Mouse (Mus musculus): ENCODE measurements at regions not wholly inside any gene's neighbourhood (a gene's known extent, or its start where the extent isn't known, plus 50 kb on each side); places are given as distances from the start of the nearest gene placed in this dataset.

DNA sequence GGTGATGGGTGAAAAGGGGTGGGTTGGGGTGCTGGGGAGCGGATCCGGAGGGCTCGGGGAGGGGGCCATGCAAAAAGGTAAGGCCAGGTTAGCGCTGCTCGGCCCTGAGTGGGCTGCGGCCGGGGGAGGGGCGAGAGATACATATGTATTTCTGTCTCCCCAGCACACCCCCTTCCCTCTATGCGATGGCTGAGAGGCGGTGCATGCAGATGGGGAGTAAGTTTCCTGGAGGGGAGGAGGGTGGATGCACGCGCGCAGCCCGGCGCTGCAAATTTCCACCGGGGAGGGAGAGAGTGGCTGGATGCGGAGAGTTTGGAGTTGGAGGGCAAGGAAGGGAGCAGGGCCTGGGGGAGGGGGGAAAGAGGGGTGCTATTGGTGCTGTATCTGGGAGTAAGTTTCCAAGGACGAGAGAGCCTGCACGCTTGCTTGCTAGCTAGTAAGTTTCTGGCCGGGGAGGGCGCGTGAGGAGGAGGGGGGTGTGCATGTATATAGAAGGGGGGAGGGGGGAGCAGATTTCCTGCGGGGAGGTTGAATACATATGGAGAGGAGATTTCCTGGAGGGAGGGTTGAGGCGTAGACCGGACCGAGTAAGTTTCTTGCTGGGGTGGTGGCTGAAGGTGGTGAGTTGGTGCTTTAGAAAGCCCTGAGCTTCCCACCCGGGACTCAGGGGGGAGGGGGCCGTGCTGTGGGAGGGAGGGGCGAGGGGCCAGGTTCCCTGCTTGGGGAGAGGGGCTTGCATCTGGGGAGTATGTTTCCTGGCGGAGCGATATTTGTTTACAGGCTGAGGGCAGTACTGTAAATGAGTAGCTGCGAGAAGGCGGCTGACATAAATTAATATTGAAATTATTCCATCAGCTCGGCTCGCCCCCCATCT, 130.8 kb upstream of the Ubr2 start:
- DNase-seq (ENCODE audit: low read depth, low spot score) = peak; percentile 95

DNA sequence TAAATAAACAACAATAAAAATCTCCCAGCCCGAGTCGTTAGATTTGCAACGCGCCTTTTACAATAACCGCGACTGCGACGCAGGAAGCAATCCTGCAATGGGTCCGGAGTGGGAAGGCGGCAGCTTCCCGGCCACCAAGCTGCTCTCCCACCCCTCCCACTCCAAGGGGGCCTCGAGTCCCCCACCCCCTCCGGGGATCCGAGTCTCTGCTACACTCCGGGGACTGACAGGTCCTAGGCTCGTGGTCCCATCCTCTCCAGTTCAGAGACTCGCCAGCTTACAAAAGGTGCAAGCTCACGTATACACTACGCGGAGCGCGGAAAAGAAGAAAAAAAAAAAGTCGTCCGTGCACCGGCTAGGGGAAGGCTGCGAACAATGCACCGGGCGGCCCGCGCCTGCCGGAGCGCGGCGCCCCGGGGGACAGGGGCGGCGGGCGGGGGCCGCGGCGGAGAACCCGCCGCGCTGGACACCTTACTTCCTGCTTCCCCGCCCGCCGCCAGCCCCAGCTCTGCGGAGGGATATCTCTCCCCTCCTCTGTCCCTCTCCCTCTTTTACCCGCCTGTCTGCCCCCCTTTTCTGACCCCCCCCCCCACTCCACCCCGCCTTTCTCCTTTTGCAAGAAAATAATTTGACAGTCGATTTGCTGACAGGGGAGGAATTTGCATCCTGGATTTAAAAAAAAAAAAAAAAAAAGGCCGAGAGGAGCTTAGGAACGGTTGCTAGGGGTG, 130.0 kb upstream of the Ubr2 start:
- DNase-seq (ENCODE audit: low read depth, low spot score) = peak; percentile 87

DNA sequence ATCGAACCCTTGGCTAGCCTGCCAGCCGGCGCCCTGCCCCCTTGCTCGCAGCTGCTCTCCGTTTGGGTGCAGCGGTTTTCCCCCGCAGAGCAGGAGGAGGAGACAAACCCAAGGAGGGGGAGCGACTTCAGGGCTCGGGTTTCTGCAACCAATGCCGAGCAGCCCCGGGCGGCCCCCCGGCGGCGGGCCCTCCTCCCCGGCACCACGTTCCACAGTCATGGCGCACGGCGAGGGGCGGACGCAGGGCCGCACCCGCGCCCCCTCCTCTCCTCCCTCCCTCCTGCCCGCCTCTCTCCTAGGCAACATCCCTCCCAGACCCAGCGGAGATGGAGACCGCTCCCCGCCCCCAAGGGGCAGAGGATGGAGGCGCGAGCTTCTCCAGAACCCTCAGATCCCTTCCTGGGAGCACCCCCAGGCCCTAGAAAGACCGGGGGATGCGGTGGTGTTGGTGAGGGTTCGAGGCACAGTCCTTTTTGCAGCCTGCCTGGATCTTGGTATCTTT, 129.4 kb upstream of the Ubr2 start:
- DNase-seq (ENCODE audit: low read depth, low spot score) = peak; percentile 96

DNA sequence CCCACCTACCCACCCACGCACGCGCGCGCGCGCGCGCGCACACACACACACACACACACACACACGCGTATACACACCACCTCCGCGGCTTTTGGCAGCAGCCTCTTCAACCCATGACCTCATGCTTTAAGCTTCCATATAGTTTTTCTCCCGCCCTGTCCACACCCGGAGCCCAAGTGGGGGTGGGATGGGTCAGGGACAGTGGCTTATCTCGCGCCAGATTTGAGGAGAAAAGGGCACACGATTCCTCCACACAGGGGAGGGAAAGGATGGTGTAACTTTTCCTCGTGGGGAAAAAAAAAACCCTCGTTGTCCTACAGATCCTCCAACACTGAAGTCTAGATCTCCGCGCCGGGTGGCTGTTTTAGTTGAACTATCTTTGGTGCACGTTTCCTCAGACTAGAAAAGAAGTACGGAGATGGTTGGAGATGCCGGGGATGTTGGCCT, 128.8 kb upstream of the Ubr2 start:
- no peak for DNase-seq (ENCODE audit: low read depth, low spot score)

DNA sequence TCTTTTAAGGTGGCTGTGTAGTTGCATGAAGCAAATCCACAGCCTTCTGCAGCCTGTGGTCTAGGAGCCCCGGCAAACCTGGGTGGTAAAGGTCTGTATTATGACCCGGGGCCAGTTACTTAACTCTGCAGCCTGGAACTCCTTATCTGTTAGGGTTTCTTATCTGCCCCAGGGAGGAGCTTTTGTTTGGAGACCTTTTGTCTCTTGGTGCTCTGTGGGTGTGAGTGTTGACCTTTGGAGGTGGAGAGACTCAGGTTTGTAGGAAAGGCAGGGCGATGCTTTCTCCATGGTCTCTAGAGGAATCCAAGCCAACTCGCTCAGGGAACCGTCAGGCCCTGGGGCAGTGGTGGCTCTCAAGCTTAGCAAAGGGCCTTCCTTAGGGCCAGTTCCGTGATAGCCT, 127.8 kb upstream of the Ubr2 start:
- DNase-seq (ENCODE audit: low read depth, low spot score) = no peak

DNA sequence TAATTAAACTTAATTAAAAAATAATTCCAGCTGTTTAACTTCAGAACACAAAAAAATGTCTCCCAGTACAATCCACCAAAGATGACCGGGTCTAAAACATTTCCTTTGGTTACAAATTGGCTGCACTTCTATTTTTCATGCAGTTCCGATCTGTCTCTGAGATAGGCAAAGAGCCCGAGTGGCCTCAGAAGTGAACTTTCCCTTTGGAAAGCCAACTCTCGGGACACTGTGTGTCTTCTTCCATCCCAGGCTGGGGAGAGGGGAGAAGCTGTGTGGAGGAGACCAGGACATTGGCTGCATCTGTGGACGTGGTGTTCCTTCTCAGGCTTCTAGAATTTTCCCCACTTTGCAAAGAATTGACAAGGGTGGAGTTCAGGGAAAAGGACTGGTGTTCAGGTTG, 125.0 kb upstream of the Ubr2 start:
- no peak for DNase-seq (ENCODE audit: low read depth, low spot score)

DNA sequence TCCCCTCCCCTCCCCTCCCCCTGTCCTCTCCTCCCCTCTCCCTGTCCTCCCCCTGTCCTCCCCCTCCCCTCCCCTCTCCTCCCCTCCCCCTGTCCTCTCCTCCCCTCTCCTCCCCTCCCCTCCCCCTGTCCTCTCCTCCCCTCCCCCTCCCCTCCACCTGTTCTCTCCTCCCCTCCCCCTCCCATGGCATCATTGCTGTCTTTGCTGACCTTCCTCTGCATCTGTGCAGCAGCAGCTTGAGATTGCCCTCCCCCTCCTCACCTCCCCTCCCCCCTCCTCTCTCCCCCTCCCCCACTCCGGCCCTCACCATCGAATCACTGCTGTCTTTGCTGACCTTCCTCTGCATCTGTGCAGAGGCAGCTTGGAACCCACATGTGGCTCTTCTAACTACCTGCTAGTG, 123.4 kb upstream of the Ubr2 start:
- no peak for DNase-seq (ENCODE audit: low read depth, low spot score)

DNA sequence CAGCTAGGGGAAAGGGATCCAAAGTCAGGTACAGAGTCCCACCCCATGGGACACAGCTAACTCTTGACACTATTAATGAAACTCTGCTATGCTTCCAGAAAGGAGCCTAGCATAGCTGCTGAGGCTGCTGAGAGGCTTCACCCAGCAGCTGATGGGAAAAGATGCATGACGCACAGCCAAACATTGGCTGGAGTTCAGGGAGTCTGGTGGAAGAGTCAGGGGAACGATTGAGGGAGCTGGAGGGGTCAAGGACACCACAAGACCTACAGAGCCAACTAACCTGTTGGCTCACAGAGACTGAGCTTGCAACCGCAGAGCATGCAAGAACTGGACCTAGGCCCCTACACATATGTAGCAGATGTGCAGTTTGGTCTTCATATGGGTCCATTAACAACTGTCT, 117.2 kb upstream of the Ubr2 start:
- DNase-seq (ENCODE audit: low read depth, low spot score) = no peak

DNA sequence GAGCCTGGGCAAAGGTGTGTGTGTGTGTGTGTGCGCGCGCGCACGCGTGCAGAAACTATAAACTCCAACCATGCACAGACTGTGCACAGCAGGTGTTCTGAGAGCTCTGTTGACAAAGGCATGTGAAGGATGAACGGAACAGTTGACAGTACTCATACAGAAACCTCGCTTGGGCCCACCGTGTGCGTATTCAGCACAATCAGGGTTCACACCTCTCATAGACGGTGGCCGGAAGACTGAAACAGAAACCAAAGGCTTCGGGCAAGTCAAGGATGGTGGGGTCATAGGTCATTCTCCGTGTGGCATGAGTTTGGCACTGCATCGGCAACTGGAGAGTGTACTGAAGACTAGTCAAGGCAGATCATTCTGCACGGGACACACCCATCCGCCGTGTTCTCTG, 113.2 kb upstream of the Ubr2 start:
- no peak for DNase-seq (ENCODE audit: low read depth, low spot score)

DNA sequence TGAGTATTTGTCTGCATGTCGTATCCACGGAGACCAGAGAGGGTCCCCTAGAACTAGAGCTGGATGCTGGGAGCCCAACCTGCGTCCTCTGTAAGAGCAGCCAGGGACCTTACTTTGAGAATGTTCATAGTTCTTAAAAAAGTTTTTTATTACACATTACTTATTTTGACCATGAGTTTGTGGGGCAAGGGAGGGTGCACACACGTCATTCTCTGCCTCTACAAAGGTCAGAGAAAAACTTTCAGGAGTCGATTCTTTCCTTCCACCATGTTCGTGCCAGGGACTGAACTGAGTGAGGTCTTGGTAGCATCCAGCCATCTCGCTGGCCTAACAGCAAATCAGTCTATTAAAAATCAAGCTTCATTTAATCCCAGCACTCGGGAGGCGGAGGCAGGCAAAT, 111.9 kb upstream of the Ubr2 start:
- DNase-seq (ENCODE audit: low read depth, low spot score) = no peak

DNA sequence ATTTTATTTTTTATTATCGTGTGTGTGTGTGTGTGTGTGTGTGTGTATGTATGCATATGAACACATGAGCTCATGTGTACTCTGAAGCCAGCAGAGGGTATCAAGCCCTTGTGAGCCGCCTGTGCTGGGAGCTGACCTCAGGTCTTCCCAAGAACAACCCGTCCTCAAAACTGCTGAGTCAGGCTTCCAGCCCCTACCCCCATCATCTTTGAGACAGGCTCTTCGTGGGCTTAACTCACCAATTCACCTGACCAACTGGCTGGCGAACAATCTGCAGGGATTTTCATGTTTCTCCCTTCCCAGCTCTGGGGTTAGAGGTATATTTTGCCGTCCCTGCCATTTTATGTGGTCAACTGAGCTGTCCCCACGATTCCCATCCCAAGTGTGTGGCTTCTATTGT, 107.7 kb upstream of the Ubr2 start:
- no peak for DNase-seq (ENCODE audit: low read depth, low spot score)

DNA sequence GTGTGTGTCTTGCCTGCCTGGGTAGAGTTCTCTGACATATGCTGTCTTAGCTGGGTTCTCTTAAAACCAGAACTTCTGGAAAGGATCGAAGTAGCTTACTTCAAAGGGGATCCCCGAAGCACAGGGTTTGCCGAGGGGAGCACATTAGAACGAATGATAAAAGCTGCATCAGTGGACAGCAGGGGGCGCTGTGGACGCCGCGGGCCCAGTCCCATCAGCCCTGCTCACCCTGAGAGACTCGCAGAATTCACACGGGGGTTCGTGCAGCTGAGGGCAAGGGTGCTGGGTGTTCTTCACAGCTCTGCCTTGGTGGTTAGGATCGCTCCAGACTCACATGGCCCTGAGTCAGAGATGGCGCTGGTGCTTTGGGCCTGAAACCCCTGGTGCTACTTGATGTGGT, 105.4 kb upstream of the Ubr2 start:
- peak; percentile 81 for DNase-seq (ENCODE audit: low read depth, low spot score)

DNA sequence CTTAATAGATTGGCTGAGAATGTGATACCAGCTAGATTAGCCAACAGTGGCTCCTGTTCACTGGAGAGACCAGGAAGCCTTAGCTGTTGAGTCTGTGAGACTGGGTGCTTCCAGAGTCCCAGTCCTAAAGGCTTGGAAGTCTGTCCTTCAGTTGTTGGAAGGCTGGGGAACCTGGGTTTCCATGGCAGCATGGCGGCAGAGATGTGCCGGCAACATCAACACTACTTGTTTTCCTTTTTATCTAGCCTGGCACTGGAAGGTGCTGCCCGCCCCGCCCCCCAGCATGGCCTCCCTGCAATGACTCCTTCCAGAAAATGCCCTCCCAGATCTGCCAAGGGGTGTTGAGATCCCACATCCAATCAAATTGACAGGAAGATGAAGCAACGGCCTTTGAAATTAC, 104.8 kb upstream of the Ubr2 start:
- no peak for DNase-seq (ENCODE audit: low read depth, low spot score)

DNA sequence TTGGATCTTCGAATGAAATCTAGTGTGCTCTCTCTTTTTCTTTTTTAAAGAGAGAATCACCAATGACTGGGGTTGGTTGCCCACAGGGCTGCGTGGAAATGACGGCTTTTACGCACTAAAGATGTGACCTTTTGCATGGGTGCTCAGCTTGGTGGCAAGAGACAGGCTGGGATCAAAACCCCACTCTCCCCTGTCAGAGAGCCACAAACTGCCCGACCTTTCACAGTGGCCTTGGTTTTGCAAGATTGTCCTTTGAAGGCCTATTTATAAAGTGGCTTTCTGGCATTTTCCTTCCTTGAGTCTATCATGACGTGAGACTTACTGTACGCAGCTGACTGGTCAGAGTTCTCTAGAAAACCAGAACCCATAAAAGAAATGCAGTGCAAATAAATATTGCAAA, 104.4 kb upstream of the Ubr2 start:
- DNase-seq (ENCODE audit: low read depth, low spot score) = no peak

DNA sequence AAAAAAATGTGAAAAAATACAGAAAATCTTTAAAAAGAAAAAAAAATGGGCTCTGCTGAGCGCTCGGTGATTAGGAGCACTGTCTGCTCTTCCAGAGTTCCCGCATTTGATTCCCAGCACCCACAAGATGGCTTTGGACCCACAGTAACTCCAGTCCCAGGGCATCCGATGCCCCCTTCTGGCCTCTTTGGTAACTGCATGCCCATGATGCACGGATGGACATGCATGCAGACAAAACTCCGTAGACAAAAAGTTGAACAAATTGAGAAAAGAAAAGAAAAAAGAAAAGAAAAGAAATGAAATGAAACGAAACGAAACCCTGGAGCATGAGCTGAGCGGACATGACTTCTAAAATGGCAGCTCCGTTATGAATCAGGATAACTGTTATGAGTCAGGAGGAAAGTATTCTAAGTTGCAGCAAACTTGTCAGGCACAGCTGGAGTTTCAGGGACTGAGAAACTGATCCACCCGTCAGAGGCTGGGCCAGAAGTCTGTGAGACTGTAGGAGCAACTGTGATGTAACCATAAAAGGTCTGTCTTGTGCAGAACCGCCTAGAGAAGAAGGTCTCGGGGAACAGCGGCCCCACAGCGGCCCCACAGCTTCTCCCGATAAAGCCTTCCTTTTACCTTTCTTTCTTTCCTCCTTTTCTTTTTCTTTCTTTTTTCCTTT, 102.3 kb upstream of the Ubr2 start:
- peak; percentile 23 for DNase-seq (ENCODE audit: low read depth, low spot score)

DNA sequence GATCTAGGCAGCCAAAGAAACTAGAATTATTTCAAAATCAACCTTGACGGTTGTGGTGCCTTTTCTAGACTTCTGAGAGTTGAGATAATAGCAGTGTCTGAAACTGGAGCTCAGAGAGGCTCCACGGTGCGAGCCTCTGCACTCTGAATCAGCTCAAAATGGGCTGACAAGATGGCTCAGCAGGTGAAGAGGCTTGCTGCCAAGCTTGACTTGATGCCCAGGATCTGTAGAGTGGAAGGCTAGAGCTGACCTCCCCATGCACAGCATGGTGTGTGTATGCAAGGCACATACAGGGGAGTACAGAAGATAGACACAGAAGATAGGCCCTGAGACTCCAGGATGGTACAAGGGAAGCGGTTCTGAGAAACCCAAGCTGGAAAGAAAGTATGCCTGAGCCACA, 100.5 kb upstream of the Ubr2 start:
- no peak for DNase-seq (ENCODE audit: low read depth, low spot score)

DNA sequence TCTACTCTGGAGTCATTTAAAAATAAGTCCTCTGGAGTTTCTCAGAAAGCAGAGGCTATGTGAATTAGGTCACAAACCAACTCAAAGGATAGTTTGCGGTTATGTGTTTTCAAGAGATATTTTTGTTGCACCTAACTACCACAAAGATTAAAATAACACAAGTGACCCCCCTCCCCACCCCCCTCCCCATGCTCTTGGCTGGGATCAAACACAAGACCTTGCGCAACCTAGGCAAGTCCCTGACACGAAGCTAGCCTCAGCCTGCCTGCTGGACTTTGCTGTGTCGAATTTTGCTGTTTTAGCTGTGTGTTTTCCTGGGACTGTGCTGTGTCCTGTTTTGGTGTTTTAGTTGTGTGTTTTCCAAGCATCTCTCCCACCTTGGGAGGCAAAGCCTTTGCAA, 94.0 kb upstream of the Ubr2 start:
- DNase-seq (ENCODE audit: low read depth, low spot score) = no peak

DNA sequence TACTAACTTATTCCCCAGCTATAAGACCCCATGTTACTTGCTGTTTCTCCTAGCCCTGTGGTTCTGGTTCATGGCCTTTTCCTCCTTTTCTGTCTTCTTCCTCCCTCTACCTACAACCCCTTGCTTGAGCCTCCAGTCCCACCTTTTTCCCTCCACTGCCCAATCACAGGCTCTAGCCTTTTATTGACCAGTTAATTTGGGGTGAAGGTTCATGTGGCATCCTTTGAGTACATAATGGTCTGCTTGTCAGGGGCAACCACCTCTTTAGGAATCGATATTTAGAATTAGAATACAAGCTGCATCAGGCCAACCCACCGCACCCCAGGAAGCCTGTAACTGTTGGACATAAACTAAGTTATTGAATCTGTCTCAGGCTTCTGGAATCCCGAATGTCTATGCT, 84.8 kb upstream of the Ubr2 start:
- no peak for DNase-seq (ENCODE audit: low read depth, low spot score)

DNA sequence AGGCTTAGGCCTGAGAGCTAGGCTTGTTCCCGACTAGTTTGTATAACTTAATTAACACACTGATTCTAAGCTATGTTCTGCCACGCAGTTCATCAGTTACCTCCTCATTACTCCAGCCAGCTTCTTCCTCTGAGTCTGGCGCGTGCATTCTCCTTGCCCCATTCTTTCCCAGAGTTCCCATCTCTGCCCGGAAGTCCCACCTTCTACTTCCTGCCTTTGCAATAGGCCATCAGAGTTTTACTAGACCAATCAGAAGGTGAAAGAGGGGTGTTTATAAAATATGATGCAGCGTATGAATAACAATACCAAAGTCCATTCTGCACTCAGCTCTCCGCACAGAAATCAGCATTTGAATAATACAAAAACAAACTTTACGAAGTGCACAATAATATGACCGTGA, 81.7 kb upstream of the Ubr2 start:
- peak; percentile 77 for DNase-seq (ENCODE audit: low read depth, low spot score)

DNA sequence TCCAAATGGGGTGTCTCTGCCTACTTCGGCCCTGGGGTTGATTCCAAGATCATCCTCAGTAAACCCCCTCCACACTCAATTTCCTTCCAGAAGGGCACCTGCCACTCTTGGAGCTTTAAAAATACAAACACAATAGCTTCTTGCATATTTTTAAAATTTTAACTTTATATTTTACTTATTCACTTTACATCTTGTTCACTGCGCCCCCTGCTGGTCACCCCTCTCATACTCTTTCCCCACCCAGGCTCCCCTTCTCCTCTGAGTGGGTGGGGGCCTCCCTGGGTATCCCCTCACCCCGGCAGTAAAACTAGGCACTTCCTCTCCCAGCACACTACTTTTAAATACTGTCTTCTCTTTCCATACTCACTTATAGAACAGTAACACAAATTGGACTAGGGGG, 79.4 kb upstream of the Ubr2 start:
- DNase-seq (ENCODE audit: low read depth, low spot score) = peak; percentile 47

DNA sequence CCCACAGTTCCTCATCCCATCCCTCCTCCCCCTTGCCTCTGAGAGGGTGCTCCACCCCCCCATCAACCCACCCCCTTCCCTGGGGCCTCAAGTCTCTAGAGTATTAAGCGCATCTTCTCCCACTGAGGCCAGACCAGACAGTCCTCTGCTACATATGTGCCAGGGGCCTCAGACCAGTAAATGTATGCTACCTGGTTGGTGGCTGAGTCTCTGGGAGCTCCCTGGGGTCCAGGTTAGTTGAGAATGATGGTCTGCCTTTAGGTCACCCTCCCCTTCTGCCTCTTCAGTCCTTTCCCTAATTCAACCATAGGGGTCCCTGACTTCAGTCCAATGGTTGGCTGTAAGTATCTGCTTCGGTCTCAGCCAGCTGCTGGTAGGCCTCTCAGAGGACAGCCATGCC, 58.9 kb upstream of the Ubr2 start:
- DNase-seq (ENCODE audit: low read depth, low spot score) = no peak

DNA sequence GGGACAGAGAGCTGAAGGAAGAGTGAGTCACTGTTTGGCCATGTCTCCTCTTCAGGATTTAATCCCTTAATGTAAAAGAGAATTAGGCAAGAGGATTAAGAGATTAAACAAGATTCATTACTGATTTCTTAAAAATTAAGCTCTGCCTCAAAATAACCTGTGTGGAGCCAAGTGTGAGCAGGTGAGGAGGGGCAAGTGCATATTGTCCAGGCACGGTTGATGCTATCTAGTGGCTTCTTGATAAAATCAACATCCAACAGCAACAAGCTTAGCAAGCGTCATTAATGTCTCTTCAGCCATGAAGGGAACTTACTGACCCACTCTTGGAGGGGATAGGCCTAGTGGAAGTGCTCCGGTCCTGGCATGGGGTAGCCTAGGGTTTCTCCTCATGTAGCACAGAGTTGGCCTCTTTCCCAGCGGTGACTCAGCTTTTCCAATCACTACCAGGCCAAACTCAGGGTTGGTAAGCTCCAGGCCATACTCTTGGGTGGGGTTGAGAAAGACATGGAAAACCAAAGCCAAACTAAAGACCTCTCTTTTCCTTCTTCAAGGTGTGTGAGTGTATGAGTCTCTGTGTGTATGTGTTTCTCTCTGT, 55.0 kb upstream of the Ubr2 start:
- DNase-seq (ENCODE audit: low read depth, low spot score) = no peak
